Mouse (Mus musculus): ENCODE measurements around the gene Polr1c.

DNA sequence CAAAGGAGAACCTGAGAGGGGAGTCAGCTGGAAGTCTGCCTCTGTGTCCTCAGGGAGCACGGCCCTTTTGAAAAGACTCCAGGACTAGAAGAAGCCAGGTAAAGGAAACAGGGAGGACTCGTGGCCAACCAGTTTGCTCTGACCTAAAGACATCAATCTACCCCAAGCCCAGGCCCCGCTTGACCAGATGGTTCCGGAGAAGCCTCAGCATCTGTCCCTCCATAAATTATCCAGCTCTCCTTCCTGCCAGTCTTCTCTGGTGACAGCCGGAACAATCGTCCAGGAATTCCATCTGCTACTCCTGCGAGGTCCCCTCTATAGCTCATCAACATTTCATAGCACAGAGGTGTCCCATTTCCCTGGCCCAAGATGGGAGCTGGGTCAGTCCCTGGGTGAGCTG is 36.8 kb upstream of the Polr1c start:
- TF ChIP-seq POLR2A (IDR thresholded peaks at IDR 0.05; ENCODE audit: control insufficient read depth, extremely low read depth, insufficient read depth, low read length, poor library complexity) (no peak), CTCF (IDR thresholded peaks at IDR 0.05; ENCODE audit: borderline replicate concordance, control insufficient read depth, extremely low read depth, insufficient read depth, low read length, poor library complexity) (no peak)
